ENCODE assay signal across 18 mouse cellular contexts in genomic region chr11:115746109-115746508, GRCm38 (mm10). TPM values are rescaled to one million over a fixed set of nuclear protein-coding genes. Genes with fewer than 3 reads are reported as not detected.
DNase-seq lines count a peak whose midpoint lies in the region; ATAC-seq and TF ChIP-seq lines count a peak whose summit lies in the region.
"Had no signal": no experiment of that assay in that cellular context is flagged by ENCODE, and none has a peak within 500 bp of the region (broad histone marks: within the 10 kb centered on the region; RNA-seq: fewer than 3 reads in every experiment).

No protein-coding gene starts in this region.

- no peak overlapping the region for H3K9ac ChIP-seq in lung, postnatal 0 days (replicated peaks; ENCODE audit: low read depth)
- H3K9ac ChIP-seq: embryonic facial prominence, embryonic 15.5 days; forebrain, embryonic 12.5 days; hindbrain, embryonic 15.5 days had no signal

- H3K4me1 ChIP-seq in lung, postnatal 0 days (ENCODE audit: insufficient read depth, low read depth, low read length) = no peaks in the 10 kb centered on the region
- H3K4me1 ChIP-seq: embryonic facial prominence, embryonic 15.5 days; forebrain, embryonic 12.5 days; heart, embryonic 10.5 days had no signal

- TF ChIP-seq CTCF in lung, postnatal 0 days (IDR thresholded peaks at IDR 0.05) = no peak

- H3K4me3 ChIP-seq in lung, postnatal 0 days (ENCODE audit: low read depth, low read length) = no peak overlapping the region
- H3K4me3 ChIP-seq: embryonic facial prominence, embryonic 15.5 days; erythroblast, embryonic 14.5 days; forebrain, embryonic 12.5 days; hindbrain, embryonic 15.5 days had no signal

- H3K27me3 ChIP-seq in lung, postnatal 0 days (replicated peaks; ENCODE audit: insufficient read depth, low read length) = no peaks in the 10 kb centered on the region
- H3K27me3 ChIP-seq: embryonic facial prominence, embryonic 15.5 days; forebrain, embryonic 12.5 days; hindbrain, embryonic 15.5 days had no signal

- H3K4me2 ChIP-seq in lung, postnatal 0 days (replicated peaks; ENCODE audit: low read depth, low read length) = no peak overlapping the region
- H3K4me2 ChIP-seq: embryonic facial prominence, embryonic 15.5 days; forebrain, embryonic 12.5 days; hindbrain, embryonic 15.5 days had no signal

- no peaks in the 10 kb centered on the region for H3K9me3 ChIP-seq in lung, postnatal 0 days (ENCODE audit: low read length)
- H3K9me3 ChIP-seq: embryonic facial prominence, embryonic 15.5 days; forebrain, embryonic 12.5 days; heart, embryonic 10.5 days; hindbrain, embryonic 15.5 days had no signal

- peak; percentile 62 for ATAC-seq in lung, postnatal 0 days
- ATAC-seq in CD4-positive, CD25-positive, alpha-beta regulatory T cell, adult 4 months = peak; percentile 91
- ATAC-seq in inflammation-experienced regulatory T-cells, adult 6 months = peak; percentile 88
- ATAC-seq: forebrain, embryonic 16.5 days had no signal

- no peaks in the 10 kb centered on the region for H3K36me3 ChIP-seq in lung, postnatal 0 days (ENCODE audit: insufficient read depth, low read length)
- H3K36me3 ChIP-seq: embryonic facial prominence, embryonic 15.5 days; forebrain, embryonic 12.5 days; heart, embryonic 10.5 days; hindbrain, embryonic 15.5 days had no signal

- TF ChIP-seq EP300 in lung, postnatal 0 days (IDR thresholded peaks at IDR 0.05) = no peak

- WGBS in lung, postnatal 0 days = 53% methylated on average over 1 of the region's 1 CpGs

- DNase-seq in lung, postnatal 0 days (ENCODE audit: low spot score) = no peak
- DNase-seq in lung, adult 18-20 months = no peak
- peak; percentile 76 for DNase-seq in CD4-positive helper T cell, adult 2 months (ENCODE audit: low read depth, low spot score)
- DNase-seq in kidney, adult 18-20 months = no peak
- DNase-seq in adrenal gland, postnatal 10 days = no peak
- DNase-seq: cerebellum, adult 2 months; cerebellum, postnatal 10 days; gastrocnemius, postnatal 10 days; heart, adult 18-20 months; heart, postnatal 36 days had no signal

- no peak overlapping the region for H3K27ac ChIP-seq in lung, postnatal 0 days (ENCODE audit: low read length)
- H3K27ac ChIP-seq: embryonic facial prominence, embryonic 15.5 days; forebrain, embryonic 12.5 days; hindbrain, embryonic 15.5 days had no signal

RNA-seq across cellular contexts. Expression of gene Tmem94, which starts 19.1 kb away (rescaled TPM):
- 17.0 and 19.4 TPM in 2 replicates for polyA plus RNA-seq in lung, postnatal 0 days (2015; fragmentation: Nextera tagmentation; extraction: Ambion mirVana)
- polyA plus RNA-seq in CD4-positive, CD25-positive, alpha-beta regulatory T cell, adult 4 months (2017; shearing (Covaris generic)) = 10 to 100 TPM in 1 of 2 experiments, 1 to 10 TPM in 1; 8.5 to 17.5 TPM
- 10 to 100 TPM; 10.6 to 12.7 (median 11.5) TPM for polyA plus RNA-seq in inflammation-experienced regulatory T-cells, adult 6 months (2017; shearing (Covaris generic))
- total RNA-seq in adrenal gland, postnatal 10 days (2021) = 10 to 100 TPM; 62.0 to 79.6 TPM

RNA-seq across cellular contexts. Expression of gene Grb2, which starts 37.7 kb away (rescaled TPM):
- 62.8 and 75.9 TPM in 2 replicates for polyA plus RNA-seq in lung, postnatal 0 days (2015; fragmentation: Nextera tagmentation; extraction: Ambion mirVana)
- 10 to 100 TPM; 28.8 to 30.9 TPM for polyA plus RNA-seq in CD4-positive, CD25-positive, alpha-beta regulatory T cell, adult 4 months (2017; shearing (Covaris generic))
- polyA plus RNA-seq in inflammation-experienced regulatory T-cells, adult 6 months (2017; shearing (Covaris generic)) = 10 to 100 TPM; 31.7 to 35.5 (median 33.8) TPM
- total RNA-seq in adrenal gland, postnatal 10 days (2021) = 100 to 1,000 TPM in 1 of 2 experiments, 10 to 100 TPM in 1; 99.1 to 104 TPM
